Mouse (Mus musculus): ENCODE data around the gene Gm17660.

DNA sequence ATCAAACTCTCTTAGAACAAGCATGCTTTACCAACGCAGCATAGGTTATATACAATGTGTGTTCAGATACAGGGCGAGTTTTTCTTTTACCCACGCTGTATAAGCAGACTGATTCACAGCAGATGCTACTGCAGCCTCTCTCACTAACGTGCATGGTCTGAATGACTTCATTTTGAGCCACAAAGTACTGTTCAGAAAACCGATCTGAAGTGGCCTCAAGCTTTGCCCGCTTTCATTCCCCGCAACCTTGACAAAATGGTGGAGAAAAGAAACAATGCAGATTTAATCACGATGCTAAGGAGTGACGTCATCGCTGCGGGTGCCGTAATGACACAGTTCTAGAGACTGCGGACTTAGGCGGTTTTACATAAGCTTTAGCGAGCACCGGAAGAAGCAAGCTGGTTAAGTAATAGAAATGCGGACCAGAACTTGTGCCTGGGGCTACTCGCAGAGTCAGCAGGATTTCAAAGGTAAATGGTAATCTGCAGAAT, 31.5 kb upstream of the Gm17660 start:
- TF ChIP-seq CTCF (IDR thresholded peaks at IDR 0.05) (no peak), EP300 (IDR thresholded peaks at IDR 0.05) (no peak)
